Mouse (Mus musculus) liver, adult 2 months (tissue): Measurements from ENCODE around the gene Mtmr4. TPM values are rescaled to one million over a fixed set of nuclear protein-coding genes. Genes with fewer than 3 reads are reported as not detected.

Experiments
- DNase-seq: peaks from one replicate; pipeline ENCODE4 v3.0.0-alpha.2; 2011; ENCODE audit warnings: low read depth, low spot score; ENCODE audit errors: extremely low read depth
- H3K27ac ChIP-seq: fragments of 200-500 bp; replicated peaks from 2 replicates; pipeline ENCODE4 v1.5.1; 2012; ENCODE audit warnings: low read depth, mild to moderate bottlenecking, control low read depth, inconsistent platforms, low read length; ENCODE audit not compliant: insufficient read depth
- H3K27me3 ChIP-seq: fragments of 200-500 bp; 2 replicates; pipeline ENCODE4 v1.6.1; 2012; ENCODE audit warnings: mild to moderate bottlenecking, moderate library complexity, low read length, inconsistent platforms; ENCODE audit not compliant: control insufficient read depth, insufficient read depth
- H3K36me3 ChIP-seq: fragments of 200-500 bp; 2 replicates; pipeline ENCODE4 v1.6.1; 2012; ENCODE audit warnings: low read length, inconsistent platforms; ENCODE audit not compliant: control insufficient read depth, insufficient read depth
- H3K4me1 ChIP-seq: fragments of 200-500 bp; 2 replicates; pipeline ENCODE4 v1.6.1; 2011; ENCODE audit warnings: low read length; ENCODE audit not compliant: control insufficient read depth, insufficient read depth
- H3K4me3 ChIP-seq: fragments of 200-500 bp; 2 replicates; pipeline ENCODE4 v1.5.1; 2011; ENCODE audit warnings: low read depth, mild to moderate bottlenecking, control low read depth, low read length, moderate library complexity; ENCODE audit not compliant: insufficient read depth
- H3K79me2 ChIP-seq: fragments of 200-500 bp; 2 replicates; pipeline ENCODE4 v1.6.1; 2012; ENCODE audit warnings: inconsistent platforms, mild to moderate bottlenecking, low read length, moderate library complexity; ENCODE audit not compliant: control insufficient read depth, insufficient read depth
- H3K9ac ChIP-seq: fragments of 200-500 bp; 2 replicates; pipeline ENCODE4 v1.6.1; 2012; ENCODE audit warnings: low read depth, mild to moderate bottlenecking, control low read depth, inconsistent platforms, low read length
- CTCF ChIP-seq: fragments of 200-500 bp; IDR thresholded peaks from 2 replicates; pipeline ENCODE4 v1.5.1; 2011; ENCODE audit warnings: low read depth, low read length, control low read depth
- POLR2A ChIP-seq: fragments of 200-500 bp; IDR thresholded peaks from 2 replicates; pipeline ENCODE4 v1.6.1; 2011; ENCODE audit warnings: low read length, control low read depth; ENCODE audit not compliant: insufficient read depth; ENCODE audit errors: extremely low read depth
- WGBS: fragments of 180-500 bp; shearing (Covaris S2); methylation state at CpG from one replicate; pipeline ENCODE4 v1.1.7; 2018; 5-methylcytosine and 5-hydroxymethylcytosine counted together
- polyA plus RNA-seq: library from polyadenylated mRNA; depleted of rRNA; stranded (reverse); fragments of >200 nt; gene quantifications from 2 replicates; pipeline ENCODE4 v1.2.3, GENCODE M21; 2012
- total RNA-seq: library from RNA; depleted of rRNA; stranded (reverse); fragments of >200 nt; gene quantifications from 2 replicates; pipeline ENCODE4 v1.2.3, GENCODE M21; 2014

Mtmr4 gene
- total and polyA plus RNA-seq, 2 experiments = 13.4 to 18.1 TPM

DNA sequence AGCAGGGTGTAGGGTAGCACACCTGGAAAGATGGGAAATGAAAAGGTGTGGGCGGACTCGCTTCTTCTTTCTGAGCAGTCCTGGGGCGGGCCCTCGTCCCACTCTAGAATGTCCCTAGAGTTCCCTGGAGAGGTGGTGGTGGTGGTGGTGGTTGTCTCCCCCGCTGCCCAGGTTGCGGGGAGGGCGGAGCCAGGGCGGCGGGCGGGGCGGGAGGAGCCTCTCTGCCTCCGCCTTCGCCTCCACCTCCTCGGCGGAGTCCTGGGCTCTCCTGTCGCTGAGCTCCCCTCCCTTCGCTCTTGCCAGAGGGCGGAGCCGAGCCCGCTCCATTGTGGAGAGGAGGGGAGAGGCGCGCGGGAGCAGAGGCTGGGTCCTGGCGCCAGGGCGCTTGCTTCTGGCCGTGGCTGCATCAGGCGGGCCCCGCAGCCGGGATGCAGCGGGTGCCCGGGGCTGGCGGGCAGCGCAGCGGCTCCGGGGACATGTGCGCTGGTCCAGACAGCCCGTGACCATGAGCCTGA lies 3.4 kb downstream of the Mtmr4 start:
- 4% methylated on average over 34 of the region's 37 CpGs for WGBS
- Histone ChIP-seq H3K4me3 (peak overlapping the region; percentile 62), H3K27me3 (no peaks in the 10 kb centered on the region), H3K27ac (peak overlapping the region; percentile 9), H3K36me3 (peaks cover 26% of the 10 kb centered on the region), H3K9ac (peak overlapping the region; percentile 59), H3K79me2 (peaks cover 12% of the 10 kb centered on the region; the same call in 1 of the 2 replicates), H3K4me1 (peaks cover 14% of the 10 kb centered on the region)
- no peak for TF ChIP-seq CTCF
- DNase-seq = peak; percentile 77

DNA sequence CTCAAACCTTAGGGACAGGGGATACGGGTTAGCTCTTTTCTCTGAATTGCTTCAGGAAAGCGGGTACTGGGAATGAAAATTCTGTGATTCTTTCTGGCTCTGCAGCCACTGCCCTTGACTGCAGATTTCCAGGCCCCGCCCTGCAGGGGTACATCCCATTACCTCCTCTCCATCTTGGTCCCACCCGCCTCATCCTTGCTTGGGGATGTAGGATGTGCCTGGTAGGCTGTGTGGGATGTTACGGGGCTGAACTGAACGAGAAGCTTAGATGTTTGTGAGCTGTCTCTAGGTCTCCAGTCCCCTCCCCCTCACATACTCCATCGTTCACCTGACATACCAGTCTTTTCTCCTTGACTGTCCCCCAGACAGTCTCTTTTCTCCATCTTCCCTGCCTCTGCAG lies 4.0 kb downstream of the Mtmr4 start:
- H3K27me3 ChIP-seq = no peaks in the 10 kb centered on the region
- H3K4me3 ChIP-seq = peak overlapping the region; percentile 62
- H3K4me1 ChIP-seq = peaks cover 14% of the 10 kb centered on the region
- 67% methylated on average over 7 of the region's 7 CpGs for WGBS
- peaks cover 32% of the 10 kb centered on the region for H3K36me3 ChIP-seq
- peaks cover 11% of the 10 kb centered on the region; the same call in 1 of the 2 replicates for H3K79me2 ChIP-seq
- no peak overlapping the region; the same call in 1 of the 2 replicates for H3K27ac ChIP-seq
- no peak for TF ChIP-seq CTCF
- no peak for TF ChIP-seq POLR2A
- peak overlapping the region; percentile 59 for H3K9ac ChIP-seq
- no peak for DNase-seq

DNA sequence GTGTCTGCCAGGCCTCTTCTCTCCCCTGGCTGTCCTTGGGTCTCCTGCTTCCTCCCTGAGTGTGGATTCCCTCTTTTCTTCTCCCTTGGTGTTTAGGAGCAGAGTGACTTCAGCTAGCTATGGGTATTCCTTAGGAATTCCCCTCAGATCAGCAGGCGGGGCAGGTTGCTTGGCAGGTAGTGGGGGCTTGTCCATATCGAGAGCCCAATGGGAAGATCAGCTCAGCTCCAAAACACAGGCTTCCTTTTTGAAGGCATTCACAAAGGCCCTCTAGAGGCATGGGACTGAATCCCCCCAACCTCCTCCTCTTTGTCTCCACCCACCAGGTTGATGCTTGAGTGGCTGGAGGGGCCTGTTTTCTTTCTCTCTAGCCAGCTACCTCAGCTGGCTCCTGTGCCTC lies 4.5 kb downstream of the Mtmr4 start:
- Histone ChIP-seq H3K27me3 (no peaks in the 10 kb centered on the region), H3K4me1 (peaks cover 14% of the 10 kb centered on the region), H3K9ac (no peak overlapping the region), H3K79me2 (peaks cover 9% of the 10 kb centered on the region; the same call in 1 of the 2 replicates), H3K36me3 (peaks cover 36% of the 10 kb centered on the region), H3K4me3 (no peak overlapping the region), H3K27ac (no peak overlapping the region)
- WGBS = 88% methylated on average over 2 of the region's 2 CpGs
- TF ChIP-seq POLR2A = no peak
- no peak for TF ChIP-seq CTCF
- DNase-seq = no peak

DNA sequence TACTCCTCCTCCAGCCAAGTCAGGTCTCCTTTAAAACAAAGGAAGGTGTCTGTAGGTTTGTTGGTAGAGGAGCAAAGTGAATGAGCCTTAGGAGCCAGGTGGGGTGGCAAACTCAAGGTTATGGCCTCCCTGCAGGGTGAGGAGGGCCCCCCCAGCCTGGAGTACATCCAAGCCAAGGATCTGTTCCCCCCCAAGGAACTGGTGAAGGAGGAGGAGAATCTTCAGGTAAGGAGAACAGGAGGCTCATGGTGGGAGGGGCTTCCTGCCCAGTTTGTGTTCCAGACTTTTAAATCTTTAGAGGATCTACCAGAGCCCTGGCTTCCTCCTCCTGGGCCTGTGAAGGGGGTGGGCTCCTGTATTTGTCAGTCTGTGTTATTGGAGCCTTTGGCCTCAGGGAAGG lies 5.1 kb downstream of the Mtmr4 start:
- no peak overlapping the region for H3K9ac ChIP-seq
- H3K4me3 ChIP-seq = no peak overlapping the region
- H3K4me1 ChIP-seq = peaks cover 14% of the 10 kb centered on the region
- no peak overlapping the region for H3K27ac ChIP-seq
- TF ChIP-seq POLR2A = no peak
- TF ChIP-seq CTCF = no peak
- DNase-seq = no peak
- H3K79me2 ChIP-seq = peaks cover 9% of the 10 kb centered on the region; the same call in 1 of the 2 replicates
- H3K27me3 ChIP-seq = no peaks in the 10 kb centered on the region
- peaks cover 42% of the 10 kb centered on the region for H3K36me3 ChIP-seq

DNA sequence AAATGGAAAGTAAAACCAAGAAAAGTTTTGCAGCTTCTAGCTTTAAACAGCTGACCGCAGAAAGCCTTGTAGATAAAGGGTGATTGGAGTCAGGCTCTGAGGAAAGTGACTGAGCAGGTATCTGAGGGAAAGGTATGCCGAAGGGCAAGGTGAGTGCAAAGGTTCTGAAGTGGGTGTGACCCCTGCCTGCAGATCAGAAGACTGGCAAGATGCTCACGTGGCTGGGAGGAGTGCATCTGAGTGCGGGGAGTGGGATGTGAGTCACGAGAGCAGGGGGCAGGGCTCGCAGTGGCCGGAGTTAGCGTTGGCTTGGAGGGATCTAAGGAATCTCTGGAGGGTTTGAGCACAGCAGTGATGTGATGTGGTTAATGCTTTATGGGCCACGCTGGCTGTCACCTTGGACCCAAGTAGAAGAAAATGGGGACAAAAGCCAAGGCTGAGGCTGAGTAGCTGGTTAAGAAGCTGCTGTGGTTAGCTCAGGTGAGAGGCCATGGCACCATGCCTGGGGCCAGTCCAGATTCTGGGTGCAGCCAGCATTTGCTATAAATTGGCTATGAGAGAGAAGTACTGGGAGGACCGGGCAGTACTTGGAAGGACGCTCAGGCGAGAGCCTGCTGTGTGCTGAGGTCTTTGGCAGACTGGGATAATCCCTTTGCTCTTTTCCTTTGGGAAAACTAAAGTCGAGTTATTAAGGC lies 7.6 kb downstream of the Mtmr4 start:
- H3K27me3 ChIP-seq = no peaks in the 10 kb centered on the region
- H3K4me1 ChIP-seq = peaks cover 6% of the 10 kb centered on the region
- 90% methylated on average over 13 of the region's 13 CpGs for WGBS
- TF ChIP-seq CTCF (no peak), POLR2A (no peak)
- peaks cover 64% of the 10 kb centered on the region for H3K36me3 ChIP-seq
- H3K27ac ChIP-seq = no peak overlapping the region
- no peak overlapping the region for H3K4me3 ChIP-seq
- DNase-seq = peak; percentile 25
- peaks cover 4% of the 10 kb centered on the region; the same call in 1 of the 2 replicates for H3K79me2 ChIP-seq
- H3K9ac ChIP-seq = no peak overlapping the region

DNA sequence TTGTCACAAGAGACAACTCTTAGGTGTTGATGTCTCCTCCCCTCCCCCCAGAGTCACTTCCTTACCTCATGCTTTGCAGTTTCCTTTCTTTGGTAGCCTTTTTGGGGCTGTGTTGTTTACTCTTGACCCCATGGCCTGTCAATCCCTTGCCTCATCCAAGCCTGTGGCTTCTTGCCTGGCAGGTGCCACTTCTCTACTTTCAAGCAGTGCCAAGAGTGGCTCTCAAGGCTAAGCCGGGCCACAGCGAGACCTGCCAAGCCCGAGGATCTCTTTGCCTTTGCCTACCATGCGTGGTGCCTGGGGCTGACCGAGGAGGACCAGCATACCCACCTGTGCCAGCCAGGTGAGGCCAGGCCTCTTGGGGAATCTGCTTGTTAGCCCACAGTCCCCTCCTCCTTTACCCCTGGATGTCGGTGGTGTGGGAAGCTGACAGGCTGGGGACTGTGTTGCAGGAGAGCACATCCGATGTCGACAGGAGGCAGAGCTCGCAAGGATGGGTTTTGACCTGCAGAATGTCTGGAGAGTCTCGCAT lies 8.4 kb downstream of the Mtmr4 start:
- Histone ChIP-seq H3K4me3 (no peak overlapping the region), H3K9ac (no peak overlapping the region), H3K27me3 (no peaks in the 10 kb centered on the region), H3K4me1 (peaks cover 4% of the 10 kb centered on the region), H3K79me2 (peaks cover 4% of the 10 kb centered on the region; the same call in 1 of the 2 replicates), H3K36me3 (peaks cover 72% of the 10 kb centered on the region), H3K27ac (no peak overlapping the region)
- 78% methylated on average over 10 of the region's 10 CpGs for WGBS
- TF ChIP-seq CTCF = no peak
- TF ChIP-seq POLR2A = no peak
- peak; percentile 28 for DNase-seq
